Mouse (Mus musculus): ENCODE measurements around the gene Agap3.

GRCm38 (mm10) chr5:24416222-24416736 is 35.7 kb upstream of the Agap3 start:
- TF ChIP-seq CTCF (IDR thresholded peaks at IDR 0.05 in 2 of 3, conservative IDR thresholded peaks at IDR 0.05 in 1 of 3; ENCODE audit: control insufficient read depth in 1 of 3, insufficient read depth in 1 of 3, low read depth in 2 of 3, low read length in 3 of 3, poor library complexity in 1 of 3, severe bottlenecking in 1 of 3) = peak; percentile 74 to 93 (median 90)
- no peak for TF ChIP-seq ZNF384 (IDR thresholded peaks at IDR 0.05; ENCODE audit: low read depth, low read length)
- TF ChIP-seq ELF1 (IDR thresholded peaks at IDR 0.05; ENCODE audit: low read depth, low read length) = 0 out of 2 replicates have a peak, but pooled peaks have one; percentile 42
- no peak for TF ChIP-seq POLR2A (IDR thresholded peaks at IDR 0.05; ENCODE audit: control insufficient read depth in 1 of 2, insufficient read depth in 1 of 2, low read depth in 1 of 2, low read length in 2 of 2, poor library complexity in 1 of 2)
- TF ChIP-seq USF1 (IDR thresholded peaks at IDR 0.05; ENCODE audit: low read depth, low read length) = no peak
- TF ChIP-seq ETS1 (IDR thresholded peaks at IDR 0.05; ENCODE audit: low read depth, low read length) = no peak
- no peak for TF ChIP-seq TAL1 (IDR thresholded peaks at IDR 0.05; ENCODE audit: low read length)
- TF ChIP-seq CHD1 (IDR thresholded peaks at IDR 0.05; ENCODE audit: low read depth, low read length) = no peak
- no peak for TF ChIP-seq BHLHE40 (IDR thresholded peaks at IDR 0.05; ENCODE audit: borderline replicate concordance, low read depth, low read length)
- no peak for TF ChIP-seq MAFK (IDR thresholded peaks at IDR 0.05; ENCODE audit: borderline replicate concordance, low read depth, low read length)
